25 mouse cellular contexts compared by ENCODE assay signal in genomic region chr2:147979660-147980364, GRCm38 (mm10).
A peak's percentile ranks its signal among the peaks of the same experiment; 100 is the strongest.
DNase-seq lines count a peak whose midpoint lies in the region; ATAC-seq and TF ChIP-seq lines count a peak whose summit lies in the region.
"Had no signal": no experiment of that assay in that cellular context is flagged by ENCODE, and none has a peak within 500 bp of the region (broad histone marks: within the 10 kb centered on the region; RNA-seq: fewer than 3 reads in every experiment).

No protein-coding gene starts in this region.

- H3K4me1 ChIP-seq in embryonic facial prominence, embryonic 12.5 days = no peaks in the 10 kb centered on the region
- H3K4me1 ChIP-seq in embryonic facial prominence, embryonic 10.5 days = no peaks in the 10 kb centered on the region; the same call in 1 of the 2 replicates
- H3K4me1 ChIP-seq in lung, embryonic 14.5 days (ENCODE audit: insufficient read depth) = no peaks in the 10 kb centered on the region; the same call in 1 of the 2 replicates
- no peaks in the 10 kb centered on the region for H3K4me1 ChIP-seq in stomach, embryonic 16.5 days (ENCODE audit: control insufficient read depth, insufficient read depth, low read length)
- H3K4me1 ChIP-seq in stomach, postnatal 0 days (replicated peaks; ENCODE audit: control insufficient read depth, insufficient read depth) = no peaks in the 10 kb centered on the region
- H3K4me1 ChIP-seq: heart, embryonic 15.5 days; intestine, embryonic 15.5 days; neural tube, embryonic 13.5 days had no signal

- no peak for TF ChIP-seq EP300 in stomach, postnatal 0 days (optimal IDR thresholded peaks at IDR 0.05)

- H3K4me3 ChIP-seq in embryonic facial prominence, embryonic 12.5 days = no peak overlapping the region
- no peak overlapping the region for H3K4me3 ChIP-seq in embryonic facial prominence, embryonic 10.5 days
- no peak overlapping the region for H3K4me3 ChIP-seq in lung, embryonic 14.5 days (ENCODE audit: low read depth, low read length)
- H3K4me3 ChIP-seq in stomach, embryonic 16.5 days (replicated peaks; ENCODE audit: low read length) = no peak overlapping the region
- no peak overlapping the region for H3K4me3 ChIP-seq in stomach, postnatal 0 days (ENCODE audit: low read depth, low read length)
- H3K4me3 ChIP-seq: forebrain, embryonic 13.5 days; heart, embryonic 10.5 days; heart, embryonic 15.5 days; intestine, embryonic 15.5 days; limb, embryonic 12.5 days; midbrain, embryonic 10.5 days; midbrain, embryonic 15.5 days; neural tube, embryonic 13.5 days had no signal

- no peaks in the 10 kb centered on the region for H3K27me3 ChIP-seq in embryonic facial prominence, embryonic 12.5 days
- H3K27me3 ChIP-seq in embryonic facial prominence, embryonic 10.5 days (replicated peaks; ENCODE audit: low read depth, poor library complexity, severe bottlenecking) = peaks cover 37% of the 10 kb centered on the region
- no peaks in the 10 kb centered on the region for H3K27me3 ChIP-seq in lung, embryonic 14.5 days (ENCODE audit: insufficient read depth, low read length)
- no peaks in the 10 kb centered on the region for H3K27me3 ChIP-seq in stomach, embryonic 16.5 days (ENCODE audit: control insufficient read depth, insufficient read depth, low read length)
- no peaks in the 10 kb centered on the region for H3K27me3 ChIP-seq in stomach, postnatal 0 days (ENCODE audit: control insufficient read depth, insufficient read depth, low read length)
- H3K27me3 ChIP-seq: heart, embryonic 15.5 days; intestine, embryonic 15.5 days; limb, embryonic 12.5 days; midbrain, embryonic 15.5 days; Patski had no signal

- no peaks in the 10 kb centered on the region for H3K9me3 ChIP-seq in embryonic facial prominence, embryonic 12.5 days
- no peaks in the 10 kb centered on the region for H3K9me3 ChIP-seq in embryonic facial prominence, embryonic 10.5 days
- no peaks in the 10 kb centered on the region for H3K9me3 ChIP-seq in lung, embryonic 14.5 days (ENCODE audit: low read depth, low read length)
- no peaks in the 10 kb centered on the region for H3K9me3 ChIP-seq in stomach, embryonic 16.5 days (replicated peaks; ENCODE audit: control insufficient read depth, low read length)
- H3K9me3 ChIP-seq in stomach, postnatal 0 days (ENCODE audit: control insufficient read depth, low read length) = no peaks in the 10 kb centered on the region
- H3K9me3 ChIP-seq: forebrain, embryonic 13.5 days; heart, embryonic 10.5 days; heart, embryonic 15.5 days; intestine, embryonic 15.5 days; limb, embryonic 12.5 days; midbrain, embryonic 10.5 days; midbrain, embryonic 15.5 days; neural tube, embryonic 13.5 days had no signal

- H3K4me2 ChIP-seq in embryonic facial prominence, embryonic 12.5 days (replicated peaks) = no peak overlapping the region
- no peak overlapping the region for H3K4me2 ChIP-seq in lung, embryonic 14.5 days
- no peak overlapping the region for H3K4me2 ChIP-seq in stomach, embryonic 16.5 days (ENCODE audit: low read depth, low read length)
- H3K4me2 ChIP-seq in stomach, postnatal 0 days (replicated peaks; ENCODE audit: low read depth) = no peak overlapping the region
- H3K4me2 ChIP-seq: forebrain, embryonic 13.5 days; heart, embryonic 15.5 days; intestine, embryonic 15.5 days; limb, embryonic 12.5 days; midbrain, embryonic 15.5 days; neural tube, embryonic 13.5 days had no signal

- 88% methylated on average over 4 of the region's 4 CpGs for WGBS in embryonic facial prominence, embryonic 12.5 days
- WGBS in embryonic facial prominence, embryonic 10.5 days = 84% methylated on average over 4 of the region's 4 CpGs
- WGBS in lung, embryonic 14.5 days = 78% methylated on average over 4 of the region's 4 CpGs
- WGBS in stomach, embryonic 16.5 days = 65% methylated on average over 4 of the region's 4 CpGs
- WGBS in stomach, postnatal 0 days = 65% methylated on average over 4 of the region's 4 CpGs

- no peak overlapping the region for H3K9ac ChIP-seq in embryonic facial prominence, embryonic 12.5 days
- H3K9ac ChIP-seq in lung, embryonic 14.5 days = no peak overlapping the region
- H3K9ac ChIP-seq in stomach, embryonic 16.5 days (ENCODE audit: low read length) = no peak overlapping the region
- no peak overlapping the region for H3K9ac ChIP-seq in stomach, postnatal 0 days (ENCODE audit: low read length)
- H3K9ac ChIP-seq: forebrain, embryonic 13.5 days; heart, embryonic 15.5 days; intestine, embryonic 15.5 days; limb, embryonic 12.5 days; midbrain, embryonic 15.5 days; neural tube, embryonic 13.5 days had no signal

- 0 out of 2 replicates have a peak, but pooled peaks have one; percentile 56 for ATAC-seq in embryonic facial prominence, embryonic 12.5 days (ENCODE audit: insufficient number of reproducible peaks, insufficient read depth, low FRiP score, low TSS enrichment)
- ATAC-seq in lung, embryonic 14.5 days (ENCODE audit: insufficient read depth) = peak; percentile 39; the same call in 1 of the 2 replicates
- peak; percentile 34; the same call in 1 of the 2 replicates for ATAC-seq in stomach, embryonic 16.5 days (ENCODE audit: insufficient read depth, low FRiP score)
- ATAC-seq in stomach, postnatal 0 days (ENCODE audit: low FRiP score, low TSS enrichment) = no peak
- ATAC-seq: forebrain, embryonic 13.5 days; hindbrain, postnatal 0 days; intestine, embryonic 15.5 days; midbrain, embryonic 15.5 days; Patski had no signal

- H3K36me3 ChIP-seq in embryonic facial prominence, embryonic 12.5 days = no peaks in the 10 kb centered on the region
- no peaks in the 10 kb centered on the region for H3K36me3 ChIP-seq in embryonic facial prominence, embryonic 10.5 days (replicated peaks)
- no peaks in the 10 kb centered on the region for H3K36me3 ChIP-seq in lung, embryonic 14.5 days (ENCODE audit: insufficient read depth)
- H3K36me3 ChIP-seq in stomach, embryonic 16.5 days (ENCODE audit: control insufficient read depth, insufficient read depth, low read length) = no peaks in the 10 kb centered on the region
- no peaks in the 10 kb centered on the region for H3K36me3 ChIP-seq in stomach, postnatal 0 days (ENCODE audit: control insufficient read depth, insufficient read depth, low read length)
- H3K36me3 ChIP-seq: heart, embryonic 10.5 days; heart, embryonic 15.5 days; intestine, embryonic 15.5 days; limb, embryonic 12.5 days; midbrain, embryonic 10.5 days; midbrain, embryonic 15.5 days; neural tube, embryonic 13.5 days had no signal

- DNase-seq in embryonic facial prominence, embryonic 10.5 days (ENCODE audit: low spot score) = no peak
- no peak for DNase-seq in lung, embryonic 14.5 days
- DNase-seq in lung, postnatal 4 days = no peak
- no peak for DNase-seq in stomach, postnatal 0 days (ENCODE audit: low spot score)
- no peak for DNase-seq in urinary bladder, postnatal 14 days (ENCODE audit: low spot score)
- DNase-seq in kidney, postnatal 4 days = no peak
- DNase-seq: adrenal gland, postnatal 10 days; cerebellum, adult 9-11 months; gastrocnemius, postnatal 10 days; kidney, adult 2 months; kidney, postnatal 10 days; layer of hippocampus, adult 9-11 months; lung, postnatal 10 days had no signal

- TF ChIP-seq CTCF in lung, embryonic 14.5 days (IDR thresholded peaks at IDR 0.05; ENCODE audit: low read depth) = no peak
- no peak for TF ChIP-seq CTCF in stomach, postnatal 0 days (IDR thresholded peaks at IDR 0.05; ENCODE audit: low read depth)

- H3K27ac ChIP-seq in embryonic facial prominence, embryonic 12.5 days = no peak overlapping the region
- H3K27ac ChIP-seq in embryonic facial prominence, embryonic 10.5 days (replicated peaks) = no peak overlapping the region
- H3K27ac ChIP-seq in lung, embryonic 14.5 days (ENCODE audit: low read depth) = 0 out of 2 replicates have a peak overlapping the region, but pooled peaks have one; percentile 2
- no peak overlapping the region for H3K27ac ChIP-seq in stomach, embryonic 16.5 days (ENCODE audit: low read length)
- no peak overlapping the region for H3K27ac ChIP-seq in stomach, postnatal 0 days (replicated peaks)
- H3K27ac ChIP-seq: forebrain, embryonic 13.5 days; heart, embryonic 10.5 days; heart, embryonic 15.5 days; hindbrain, postnatal 0 days; intestine, embryonic 15.5 days; limb, embryonic 12.5 days; midbrain, embryonic 10.5 days; midbrain, embryonic 15.5 days; neural tube, embryonic 13.5 days had no signal
